Mouse (Mus musculus) ES-E14 (cell line): ENCODE data around the gene Palm.

Experiments
- HCFC1 ChIP-seq: IDR thresholded peaks from 2 replicates; pipeline ENCODE4 v1.6.1; 2012; ENCODE audit warnings: low read length, inconsistent platforms, borderline replicate concordance; ENCODE audit not compliant: insufficient read depth
- ZC3H11A ChIP-seq: IDR thresholded peaks from 2 replicates; pipeline ENCODE4 v1.6.1; 2012; ENCODE audit warnings: low read depth, mild to moderate bottlenecking, inconsistent platforms, low read length, borderline replicate concordance

DNA sequence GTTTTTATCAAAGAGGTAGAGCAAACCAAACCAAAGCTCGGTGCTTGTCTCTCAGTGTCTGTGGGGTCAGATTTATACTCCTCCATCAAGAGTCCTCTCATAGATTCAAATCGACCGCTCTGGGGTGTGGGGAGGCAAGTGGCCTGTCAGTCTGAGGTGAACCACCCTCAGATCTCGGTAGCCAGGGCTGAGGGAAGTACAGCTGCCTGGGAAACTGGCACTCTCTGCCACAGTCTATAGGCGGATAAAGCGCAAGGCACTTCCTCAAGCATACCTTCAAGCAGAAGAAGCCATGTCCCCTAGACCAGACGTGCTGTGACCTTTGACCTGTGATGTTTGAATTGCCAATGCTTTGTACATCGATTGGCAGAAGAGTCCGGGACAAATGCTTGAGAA is 39.4 kb downstream of the Palm start:
- TF ChIP-seq ZC3H11A: no peak
- no peak for TF ChIP-seq HCFC1
